Mouse (Mus musculus) CD4-positive helper T cell, adult 2 months (primary cell): ENCODE measurements around the gene Cdhr4.
A peak's percentile ranks its signal among the peaks of the same experiment; 100 is the strongest.
"Not testable (repeated sequence)": the region's sequence is repeated elsewhere in the genome, so short reads cannot be mapped to it uniquely, and the experiment has no call there.

Experiments used
- DNase-seq: peaks from one replicate; pipeline ENCODE4 v3.0.0-alpha.2; 2012; ENCODE audit warnings: low read depth, missing footprints, low spot score

Gene Cdhr4

GRCm38 (mm10) chr9:108003531-108003890 lies 11.2 kb downstream of the Cdhr4 start:
- DNase-seq, result peak; percentile 52

- DNase-seq, result no peak
Measured at GRCm38 (mm10) chr9:108008041-108008440, 15.7 kb downstream of the Cdhr4 start.

- DNase-seq, result peak; percentile 38
Measured at GRCm38 (mm10) chr9:108010385-108010784, 18.1 kb downstream of the Cdhr4 start.

DNA sequence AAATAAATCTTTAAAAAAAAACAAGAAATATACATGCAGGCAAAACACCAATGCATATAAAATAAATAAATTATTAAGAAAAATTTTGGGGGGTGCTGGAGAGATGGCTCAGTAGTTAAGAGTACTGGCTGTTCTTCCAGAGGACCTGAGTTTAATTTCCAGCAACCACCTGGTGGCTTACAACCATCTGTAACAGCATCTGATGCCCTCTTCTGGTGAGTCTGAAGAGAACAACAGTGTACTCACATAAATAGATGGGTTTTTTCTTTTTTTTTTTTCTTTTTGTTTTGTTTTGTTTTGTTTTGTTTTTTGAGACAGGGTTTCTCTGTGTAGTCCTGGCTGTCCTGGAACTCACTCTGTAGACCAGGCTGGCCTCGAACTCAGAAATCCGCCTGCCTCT lies 21.3 kb downstream of the Cdhr4 start:
- not testable (repeated sequence) for DNase-seq

DNA sequence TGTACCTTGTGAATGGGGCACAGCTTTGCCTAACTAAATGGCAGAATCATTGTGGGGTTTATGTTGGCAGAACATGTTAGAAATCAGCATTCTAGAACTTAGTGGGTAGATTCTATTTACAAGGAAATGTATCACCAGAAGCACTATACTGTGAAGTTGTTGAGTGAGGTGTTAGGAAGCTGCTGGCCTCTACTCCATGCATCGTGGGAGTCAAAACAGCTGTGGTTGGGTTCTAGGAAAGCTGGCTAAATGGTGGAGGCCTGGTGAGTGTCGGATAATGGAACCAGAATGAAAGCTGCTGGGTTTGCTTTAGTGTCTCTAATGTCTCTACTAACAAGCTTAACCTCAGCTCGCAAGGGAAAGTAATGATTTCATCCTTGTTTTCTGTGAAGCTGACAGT lies 24.8 kb downstream of the Cdhr4 start:
- no peak for DNase-seq

DNA sequence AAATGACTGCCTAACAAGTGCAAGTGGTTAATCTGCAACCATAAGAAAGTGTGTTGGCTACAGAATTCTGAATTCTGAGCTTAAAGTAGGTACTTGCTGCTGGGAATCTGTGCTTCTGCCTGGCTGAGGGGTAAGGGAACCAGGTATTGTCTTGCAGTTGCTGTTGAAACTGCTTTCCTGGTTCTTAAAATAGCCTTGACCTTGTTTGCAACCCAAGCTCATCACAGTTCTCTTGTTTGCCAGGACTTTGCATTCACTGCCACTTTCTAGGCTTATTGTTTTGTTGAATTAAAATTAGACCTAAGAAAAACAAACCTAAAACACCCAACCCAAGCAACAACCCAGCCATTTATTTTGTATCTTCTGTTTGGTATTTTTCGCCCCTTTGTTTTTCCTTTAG lies 28.4 kb downstream of the Cdhr4 start:
- no peak for DNase-seq

- no peak for DNase-seq
Measured at GRCm38 (mm10) chr9:108023216-108023615, 30.9 kb downstream of the Cdhr4 start.

DNA sequence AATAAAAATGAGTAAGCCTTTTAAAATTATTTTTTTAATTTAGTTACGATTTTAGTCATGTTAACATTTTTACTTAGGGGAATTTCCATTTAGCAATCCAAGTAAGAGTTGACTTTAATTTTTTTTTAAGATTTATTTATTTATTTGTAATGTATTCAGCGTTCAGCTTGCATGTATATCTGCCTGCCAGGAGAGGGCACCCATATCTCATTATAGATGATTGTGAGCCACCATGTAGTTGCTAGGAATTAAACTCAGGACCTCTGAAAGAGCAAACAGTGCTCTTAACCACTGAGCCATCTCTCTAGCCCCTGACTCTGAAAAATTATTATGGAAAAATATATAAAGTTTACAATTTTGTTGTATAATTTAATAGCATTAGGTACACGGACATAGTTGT lies 34.3 kb downstream of the Cdhr4 start:
- DNase-seq, result no peak

DNA sequence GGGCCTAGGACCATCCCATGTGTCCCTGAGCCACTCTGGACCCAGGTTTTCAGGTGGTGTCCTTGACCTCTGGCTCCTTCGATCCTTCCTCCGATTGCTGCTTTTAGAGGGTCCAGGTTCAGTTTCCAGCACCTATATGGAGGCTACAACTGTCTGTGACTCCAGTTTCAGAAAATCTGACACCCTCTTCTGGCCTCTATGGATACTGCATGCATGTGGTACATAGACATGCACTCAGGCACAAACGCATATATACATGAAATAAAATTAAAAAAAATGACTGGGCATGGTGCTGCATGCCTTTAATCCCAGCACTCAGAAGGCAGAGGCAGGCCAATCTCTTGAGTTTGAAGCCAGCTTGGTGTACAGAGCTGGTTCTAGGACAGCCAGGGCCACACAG lies 35.6 kb downstream of the Cdhr4 start:
- DNase-seq, result no peak

GRCm38 (mm10) chr9:108032126-108032525 lies 39.8 kb downstream of the Cdhr4 start:
- DNase-seq, result no peak

- peak; percentile 77 for DNase-seq
Measured at GRCm38 (mm10) chr9:108035331-108036156, 43.2 kb downstream of the Cdhr4 start.

- no peak for DNase-seq
Measured at GRCm38 (mm10) chr9:108044751-108045492, 52.6 kb downstream of the Cdhr4 start.

DNA sequence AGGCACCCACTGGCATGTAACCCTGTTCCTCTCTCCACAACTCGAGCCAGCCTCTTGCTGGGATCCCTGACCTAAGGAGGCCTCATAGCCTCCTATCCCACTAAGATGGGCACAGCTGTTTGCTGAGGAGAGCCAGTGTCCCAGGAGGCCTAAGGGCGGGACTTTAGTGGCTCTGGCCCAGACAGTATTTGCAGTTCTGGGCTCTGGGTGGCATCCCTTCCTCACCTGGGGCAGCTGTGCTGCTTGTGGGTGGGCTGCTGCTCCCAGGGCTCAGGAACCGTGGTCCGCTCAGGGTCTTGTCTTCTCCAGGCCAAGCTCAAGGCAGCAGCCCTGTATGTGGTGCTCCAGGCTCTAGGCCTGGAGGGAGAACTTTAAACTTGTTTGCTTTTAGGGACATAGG lies 54.3 kb downstream of the Cdhr4 start:
- DNase-seq, result no peak

DNA sequence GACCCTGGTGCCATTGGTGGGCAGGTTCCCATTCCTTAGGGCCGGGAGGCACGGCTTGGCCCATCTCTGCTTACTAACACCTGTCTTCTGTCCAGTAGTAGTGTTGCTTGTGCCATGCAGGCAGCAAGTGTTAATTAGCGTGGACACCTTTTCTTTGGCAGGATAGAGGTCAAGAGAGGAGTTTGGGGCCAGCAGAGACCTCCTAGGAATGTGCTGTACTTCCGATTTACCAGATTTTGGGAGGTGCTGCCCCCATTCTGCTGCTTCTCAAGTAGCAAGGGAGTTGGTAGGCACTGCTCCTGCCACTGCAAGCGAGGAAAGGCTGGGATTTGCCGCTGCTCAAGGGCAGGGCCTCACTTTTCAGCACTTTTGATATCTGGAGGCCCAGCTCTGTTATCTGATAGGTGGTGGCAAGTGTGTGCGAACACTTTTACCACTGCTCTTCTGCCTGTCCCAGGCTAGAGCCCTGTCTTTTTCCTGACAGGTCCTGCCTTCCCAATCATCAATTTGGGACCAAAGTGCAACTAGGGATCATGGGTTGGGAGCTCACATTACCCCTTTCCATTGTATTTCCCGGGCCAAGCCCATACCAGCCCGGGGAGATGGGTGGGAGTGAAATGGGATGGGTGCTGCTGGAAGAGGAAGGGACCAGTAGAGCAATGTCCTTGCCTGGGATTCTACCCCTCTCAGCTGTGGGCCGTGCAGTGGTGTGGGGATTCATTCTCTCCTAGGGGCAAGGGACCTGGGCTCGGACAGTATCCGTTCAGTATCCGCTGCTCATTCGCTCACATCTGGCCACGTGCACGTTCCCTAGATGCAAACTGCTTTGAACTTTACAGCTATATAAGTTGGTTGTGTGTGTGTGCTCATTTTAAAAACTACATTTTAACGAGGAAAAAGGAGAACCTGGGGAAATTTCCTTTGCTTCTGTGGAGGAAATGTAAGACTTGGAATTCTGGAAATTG lies 55.6 kb downstream of the Cdhr4 start:
- no peak for DNase-seq

GRCm38 (mm10) chr9:108048566-108048955 lies 56.3 kb downstream of the Cdhr4 start:
- DNase-seq, result no peak

- peak; percentile 98 for DNase-seq
Measured at GRCm38 (mm10) chr9:108049016-108049455, 56.7 kb downstream of the Cdhr4 start, which contains the start of gene Gmppb. Gmppb (plus strand) TSS chr9:108049242.
